Mouse (Mus musculus) MEL (cell line): ENCODE results near the gene Zfp687. TPM values are rescaled to one million over a fixed set of nuclear protein-coding genes. Genes with fewer than 3 reads are reported as not detected.

ENCODE experiments used
- DNase-seq: peaks from one replicate; pipeline ENCODE4 v3.0.0; 2011; ENCODE audit warnings: low read depth, low spot score
- H3K27ac ChIP-seq: 2 replicates; pipeline ENCODE4 v1.5.1; 2012; ENCODE audit warnings: low read depth, mild to moderate bottlenecking, control low read depth, low read length, moderate library complexity; ENCODE audit not compliant: control insufficient read depth
- H3K27me3 ChIP-seq, 2 experiments: fragments of 150-350 bp in 1 of 2; sonication (generic) in 1 of 2; 2 replicates each; pipeline ENCODE4 v1.6.1; 2012; ENCODE audit warnings: low read length in 2 of 2, mild to moderate bottlenecking in 2 of 2, improper control_type of control experiment in 1 of 2, moderate library complexity in 1 of 2; ENCODE audit not compliant: insufficient read depth in 2 of 2, control insufficient read depth in 1 of 2
- H3K36me3 ChIP-seq, 2 experiments: 2 replicates each; pipeline ENCODE4 v1.6.1; 2012 to 2014; ENCODE audit warnings: low read length in 2 of 2, improper control_type of control experiment in 1 of 2, inconsistent platforms in 1 of 2, mild to moderate bottlenecking in 1 of 2; ENCODE audit not compliant: insufficient read depth in 2 of 2, control insufficient read depth in 1 of 2
- H3K4me1 ChIP-seq, 2 experiments: fragments of 150-350 bp in 1 of 2; sonication (generic) in 1 of 2; 2 replicates each; pipeline ENCODE4 v1.6.1; 2012; ENCODE audit warnings: low read length in 2 of 2, improper control_type of control experiment in 1 of 2, mild to moderate bottlenecking in 1 of 2; ENCODE audit not compliant: insufficient read depth in 2 of 2, control insufficient read depth in 1 of 2
- H3K4me3 ChIP-seq, 2 experiments: fragments of 150-350 bp in 1 of 2; sonication (generic) in 1 of 2; 2 replicates each; pipeline ENCODE4 v1.5.1; 2012; ENCODE audit warnings: low read depth in 2 of 2, low read length in 2 of 2, mild to moderate bottlenecking in 2 of 2, moderate library complexity in 2 of 2, control low read depth in 1 of 2, improper control_type of control experiment in 1 of 2; ENCODE audit not compliant: control insufficient read depth in 1 of 2, insufficient read depth in 1 of 2
- H3K79me2 ChIP-seq: 2 replicates; pipeline ENCODE4 v1.6.1; 2012; ENCODE audit warnings: mild to moderate bottlenecking, low read length, moderate library complexity; ENCODE audit not compliant: control insufficient read depth, poor library complexity, insufficient read depth
- H3K9ac ChIP-seq: 2 replicates; pipeline ENCODE4 v1.6.1; 2012; ENCODE audit warnings: low read depth, mild to moderate bottlenecking, control low read depth, low read length, moderate library complexity; ENCODE audit not compliant: control insufficient read depth, poor library complexity, severe bottlenecking
- H3K9me3 ChIP-seq: fragments of 150-350 bp; sonication (generic); replicated peaks from 2 replicates; pipeline ENCODE4 v1.6.1; 2012; ENCODE audit warnings: mild to moderate bottlenecking, low read length, improper control_type of control experiment, moderate library complexity; ENCODE audit not compliant: insufficient read depth
- CHD1 ChIP-seq: IDR thresholded peaks from 2 replicates; pipeline ENCODE4 v1.6.1; 2012; ENCODE audit warnings: low read depth, mild to moderate bottlenecking, inconsistent platforms, low read length, improper control_type of control experiment
- CHD2 ChIP-seq: IDR thresholded peaks from 2 replicates; pipeline ENCODE4 v1.6.1; 2011; ENCODE audit warnings: low read length, improper control_type of control experiment
- CTCF ChIP-seq, 3 experiments: IDR thresholded peaks in 2 of 3; conservative IDR thresholded peaks in 1 of 3; 2 replicates each; pipeline ENCODE4 v1.5.1; 2011 to 2012; ENCODE audit warnings: low read length in 3 of 3, low read depth in 2 of 3, mild to moderate bottlenecking in 2 of 3, improper control_type of control experiment in 1 of 3, inconsistent platforms in 1 of 3, mixed read lengths in 1 of 3, moderate library complexity in 1 of 3; ENCODE audit not compliant: control insufficient read depth in 1 of 3, insufficient read depth in 1 of 3, poor library complexity in 1 of 3, severe bottlenecking in 1 of 3
- E2F4 ChIP-seq: IDR thresholded peaks from 2 replicates; pipeline ENCODE4 v1.6.1; 2011; ENCODE audit warnings: low read depth, low read length, improper control_type of control experiment, borderline replicate concordance
- ETS1 ChIP-seq: IDR thresholded peaks from 2 replicates; pipeline ENCODE4 v1.6.1; 2012; ENCODE audit warnings: low read depth, mild to moderate bottlenecking, inconsistent platforms, low read length, improper control_type of control experiment, moderate library complexity
- GABPA ChIP-seq: IDR thresholded peaks from 2 replicates; pipeline ENCODE4 v1.6.1; 2012; ENCODE audit warnings: low read depth, mild to moderate bottlenecking, inconsistent platforms, low read length, improper control_type of control experiment, moderate library complexity
- JUND ChIP-seq: IDR thresholded peaks from 2 replicates; pipeline ENCODE4 v1.6.1; 2011; ENCODE audit warnings: low read depth, mild to moderate bottlenecking, improper control_type of control experiment, low read length
- KAT2A ChIP-seq: conservative IDR thresholded peaks from 2 replicates; pipeline ENCODE4 v1.6.1; 2012; ENCODE audit warnings: low read depth, low read length, improper control_type of control experiment, inconsistent platforms
- MAX ChIP-seq: IDR thresholded peaks from 2 replicates; pipeline ENCODE4 v1.6.1; 2011; ENCODE audit warnings: low read length, improper control_type of control experiment
- MAZ ChIP-seq: IDR thresholded peaks from 2 replicates; pipeline ENCODE4 v1.6.1; 2012; ENCODE audit warnings: low read depth, mild to moderate bottlenecking, inconsistent platforms, low read length, improper control_type of control experiment
- MEF2A ChIP-seq: IDR thresholded peaks from 2 replicates; pipeline ENCODE4 v1.6.1; 2014; ENCODE audit warnings: low read depth, mild to moderate bottlenecking, inconsistent platforms, low read length, improper control_type of control experiment; ENCODE audit not compliant: poor library complexity, insufficient replicate concordance, severe bottlenecking; ENCODE audit errors: extremely low read depth
- MXI1 ChIP-seq: IDR thresholded peaks from 2 replicates; pipeline ENCODE4 v1.6.1; 2011; ENCODE audit warnings: mild to moderate bottlenecking, low read depth, low read length, improper control_type of control experiment
- MYB ChIP-seq: IDR thresholded peaks from 2 replicates; pipeline ENCODE4 v1.6.1; 2011; ENCODE audit warnings: mild to moderate bottlenecking, low read depth, low read length, improper control_type of control experiment
- NELFE ChIP-seq: IDR thresholded peaks from 2 replicates; pipeline ENCODE4 v1.6.1; 2011; ENCODE audit warnings: low read depth, low read length, improper control_type of control experiment
- NRF1 ChIP-seq: IDR thresholded peaks from 2 replicates; pipeline ENCODE4 v1.6.1; 2014; ENCODE audit warnings: low read depth, mild to moderate bottlenecking, inconsistent platforms, low read length, improper control_type of control experiment, moderate library complexity; ENCODE audit not compliant: poor library complexity, insufficient read depth, severe bottlenecking
- POLR2A ChIP-seq, 2 experiments: IDR thresholded peaks; 2 replicates each; pipeline ENCODE4 v1.6.1; 2011 to 2012; ENCODE audit warnings: low read length in 2 of 2, mild to moderate bottlenecking in 2 of 2, control low read depth in 1 of 2, improper control_type of control experiment in 1 of 2, low read depth in 1 of 2, moderate library complexity in 1 of 2; ENCODE audit not compliant: control insufficient read depth in 1 of 2, insufficient read depth in 1 of 2, poor library complexity in 1 of 2
- RAD21 ChIP-seq: IDR thresholded peaks from 2 replicates; pipeline ENCODE4 v1.6.1; 2011; ENCODE audit warnings: mild to moderate bottlenecking, low read depth, low read length, improper control_type of control experiment
- USF1 ChIP-seq: IDR thresholded peaks from 2 replicates; pipeline ENCODE4 v1.6.1; 2014; ENCODE audit warnings: low read depth, mild to moderate bottlenecking, inconsistent platforms, low read length, improper control_type of control experiment, moderate library complexity
- ZKSCAN1 ChIP-seq: IDR thresholded peaks from 2 replicates; pipeline ENCODE4 v1.6.1; 2012; ENCODE audit warnings: low read depth, mild to moderate bottlenecking, inconsistent platforms, low read length, improper control_type of control experiment, moderate library complexity
- ZNF384 ChIP-seq: IDR thresholded peaks from 2 replicates; pipeline ENCODE4 v1.6.1; 2012; ENCODE audit warnings: low read depth, mild to moderate bottlenecking, inconsistent platforms, low read length, improper control_type of control experiment
- polyA plus RNA-seq, 2 experiments: library from polyadenylated mRNA; stranded (reverse) in 1 of 2; unstranded in 1 of 2; fragments of >175 nt in 1 of 2; fragments of >200 nt in 1 of 2; gene quantifications; 2 replicates each; pipeline versions ENCODE4 v1.2.1 to v1.2.4; 2012; ENCODE audit warnings: low replicate concordance in 2 of 2, low read depth in 1 of 2; ENCODE audit not compliant: insufficient read length in 2 of 2, insufficient read depth in 1 of 2, missing spikeins in 1 of 2
- total RNA-seq: library from RNA; depleted of rRNA; stranded (reverse); fragments of 300-350 nt; gene quantifications from 2 replicates; pipeline ENCODE4 v1.2.3, GENCODE M21; 2012

Zfp687 gene
- total and polyA plus RNA-seq, 3 experiments = 14.5 to 36.6 TPM; not detected in 1

- peaks cover 0 to 12% of the 10 kb centered on the region in 2 experiments; a peak in 3 of 4 replicates for H3K4me1 ChIP-seq
- no peak overlapping the region for H3K4me3 ChIP-seq
- no peak for DNase-seq
- peaks cover 16% of the 10 kb centered on the region for H3K79me2 ChIP-seq
- H3K27me3 ChIP-seq = no peaks in the 10 kb centered on the region
- H3K9me3 ChIP-seq = no peaks in the 10 kb centered on the region
- H3K36me3 ChIP-seq = peaks cover 0 to 9% of the 10 kb centered on the region in 2 experiments; a peak in 3 of 4 replicates
- no peak for TF ChIP-seq MAZ
- no peak for TF ChIP-seq MXI1
- TF ChIP-seq E2F4 = no peak
- no peak for TF ChIP-seq JUND
- no peak for TF ChIP-seq GABPA
- TF ChIP-seq NELFE = no peak
- no peak for TF ChIP-seq ETS1
- no peak for TF ChIP-seq MEF2A
- no peak for TF ChIP-seq MYB
- TF ChIP-seq KAT2A = no peak
- TF ChIP-seq CHD1 = no peak
- TF ChIP-seq ZKSCAN1 = no peak
- no peak for TF ChIP-seq USF1
- TF ChIP-seq ZNF384 = no peak
- no peak overlapping the region for H3K9ac ChIP-seq
- H3K27ac ChIP-seq = no peak overlapping the region
Measured at GRCm38 (mm10) chr3:95010396-95010795, 4.9 kb downstream of the Zfp687 start.

DNA sequence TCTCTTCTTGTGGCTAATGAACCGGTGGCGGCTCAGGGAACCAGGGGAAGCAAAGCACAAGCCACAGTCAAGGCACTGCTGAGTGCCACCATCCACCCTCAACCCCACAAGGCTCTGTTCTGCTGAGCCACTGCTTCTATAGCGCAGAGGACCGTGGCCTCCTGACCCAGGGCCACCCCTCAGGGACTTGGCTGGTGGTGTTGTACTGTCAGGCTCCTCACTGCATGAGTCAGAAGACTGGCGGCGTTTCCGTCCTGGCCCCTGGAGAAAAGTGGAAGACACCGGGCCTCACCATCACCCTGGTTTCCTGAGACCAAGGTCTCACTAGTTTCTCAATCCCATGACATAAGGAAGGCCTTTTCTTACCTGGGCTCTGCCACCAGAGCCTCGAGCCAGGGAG is 7.5 kb downstream of the Zfp687 start:
- H3K27ac ChIP-seq = no peak overlapping the region
- peaks cover 6 to 7% of the 10 kb centered on the region in 2 experiments; a peak in 3 of 4 replicates for H3K4me1 ChIP-seq
- H3K9ac ChIP-seq = no peak overlapping the region
- H3K9me3 ChIP-seq = no peaks in the 10 kb centered on the region
- H3K27me3 ChIP-seq = no peaks in the 10 kb centered on the region
- no peak overlapping the region for H3K4me3 ChIP-seq
- no peak for TF ChIP-seq KAT2A
- TF ChIP-seq CTCF (IDR thresholded peaks at IDR 0.05 in 2 of 3, conservative IDR thresholded peaks at IDR 0.05 in 1 of 3; ENCODE audit: control insufficient read depth in 1 of 3, insufficient read depth in 1 of 3, low read depth in 2 of 3, low read length in 3 of 3, poor library complexity in 1 of 3, severe bottlenecking in 1 of 3) = no peak
- TF ChIP-seq CHD2 = no peak
- no peak for TF ChIP-seq ZNF384
- TF ChIP-seq NRF1 = no peak
- no peak for TF ChIP-seq JUND
- TF ChIP-seq MAZ = no peak
- no peak for TF ChIP-seq POLR2A (IDR thresholded peaks at IDR 0.05; ENCODE audit: control insufficient read depth in 1 of 2, insufficient read depth in 1 of 2, low read depth in 1 of 2, low read length in 2 of 2, poor library complexity in 1 of 2)
- TF ChIP-seq MAX = no peak
- no peak for TF ChIP-seq CHD1
- TF ChIP-seq ZKSCAN1 = no peak
- no peak for TF ChIP-seq RAD21
- DNase-seq = no peak
- H3K36me3 ChIP-seq = peaks cover 10 to 11% of the 10 kb centered on the region in 2 experiments; a peak in 3 of 4 replicates
- no peaks in the 10 kb centered on the region for H3K79me2 ChIP-seq
